Mouse (Mus musculus): ENCODE results near the gene Ak4.

Gene Ak4

DNA sequence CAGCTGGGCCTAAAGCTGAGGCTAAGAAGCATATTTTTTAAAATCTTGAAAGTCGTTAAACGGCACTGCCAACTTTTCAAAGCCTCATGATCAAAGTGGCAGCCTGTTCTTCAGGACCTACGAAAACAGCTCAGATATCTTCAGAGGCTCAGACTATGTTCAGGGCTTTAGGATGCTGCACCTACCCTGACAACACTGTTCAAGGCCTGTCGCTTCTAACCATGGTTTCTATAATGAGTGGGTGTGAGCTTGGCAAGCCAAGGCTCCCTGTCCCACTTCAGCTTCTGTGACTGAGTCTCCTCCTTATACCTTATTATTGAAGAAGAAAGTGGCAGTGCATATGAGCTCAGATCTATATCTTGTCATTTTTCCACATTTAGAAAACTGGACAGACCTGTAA lies 40.3 kb downstream of the Ak4 start:
- no peak for DNase-seq (ENCODE audit: low spot score in 2 of 2)

DNA sequence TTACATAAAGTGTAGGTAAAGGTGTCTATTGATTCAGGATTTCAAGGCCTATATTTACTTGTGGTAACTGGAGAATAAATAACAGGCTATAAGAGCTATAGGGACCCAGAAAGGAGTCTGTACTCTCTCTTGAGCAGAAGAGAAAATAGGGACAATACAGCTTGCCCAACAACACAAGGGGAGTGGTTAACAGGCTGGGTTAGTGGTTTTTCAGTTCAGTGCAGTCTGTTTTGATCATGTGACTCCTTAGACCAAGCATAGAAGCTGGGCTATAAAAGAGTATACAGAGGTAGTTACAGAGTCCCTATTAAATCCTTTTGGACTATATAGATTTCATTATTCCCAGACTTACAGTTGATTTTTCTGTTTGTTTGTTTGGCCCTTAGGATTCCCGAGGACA lies 41.0 kb downstream of the Ak4 start:
- DNase-seq (ENCODE audit: low spot score in 2 of 2) = no peak

DNA sequence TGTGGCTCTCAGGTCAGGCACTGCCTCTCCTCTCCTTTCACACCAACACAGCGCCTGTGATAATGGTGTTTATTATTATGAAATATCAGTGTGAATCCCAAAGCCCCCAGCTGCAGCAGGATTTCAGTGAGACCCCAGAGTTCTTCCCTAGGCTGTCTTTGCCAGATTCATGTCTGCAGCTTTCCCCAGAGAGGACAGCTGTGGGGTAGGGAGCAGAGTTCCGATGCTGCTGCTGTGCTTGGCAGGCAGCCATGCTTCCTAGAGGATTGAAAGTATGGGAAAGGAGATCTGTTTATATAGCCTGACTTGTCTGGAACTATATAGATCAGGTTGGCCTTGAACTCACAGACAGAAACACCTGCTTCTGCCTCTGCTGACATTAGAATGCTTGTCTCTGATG lies 43.0 kb downstream of the Ak4 start:
- DNase-seq (ENCODE audit: low spot score in 2 of 2) = no peak

DNA sequence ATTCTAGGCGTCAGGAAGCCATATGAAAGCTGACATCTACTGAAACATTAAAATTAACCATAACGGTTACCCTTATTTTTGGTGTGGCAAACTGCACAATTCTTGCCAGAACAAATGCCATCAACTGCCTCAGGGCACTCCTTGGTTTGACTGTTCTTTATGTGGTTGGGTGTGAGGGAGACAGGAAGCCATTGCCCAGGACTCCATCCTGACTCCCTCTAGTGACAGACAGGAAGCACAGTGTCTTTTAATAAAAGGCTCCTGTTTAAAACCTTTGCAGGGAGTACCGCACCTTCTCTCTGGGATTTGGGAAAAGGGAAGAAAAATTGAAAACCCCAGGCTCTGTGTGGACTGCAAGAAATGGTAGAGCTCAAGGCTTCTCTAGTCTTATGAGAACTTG lies 47.2 kb downstream of the Ak4 start:
- no peak for DNase-seq (ENCODE audit: low spot score in 2 of 2)

DNA sequence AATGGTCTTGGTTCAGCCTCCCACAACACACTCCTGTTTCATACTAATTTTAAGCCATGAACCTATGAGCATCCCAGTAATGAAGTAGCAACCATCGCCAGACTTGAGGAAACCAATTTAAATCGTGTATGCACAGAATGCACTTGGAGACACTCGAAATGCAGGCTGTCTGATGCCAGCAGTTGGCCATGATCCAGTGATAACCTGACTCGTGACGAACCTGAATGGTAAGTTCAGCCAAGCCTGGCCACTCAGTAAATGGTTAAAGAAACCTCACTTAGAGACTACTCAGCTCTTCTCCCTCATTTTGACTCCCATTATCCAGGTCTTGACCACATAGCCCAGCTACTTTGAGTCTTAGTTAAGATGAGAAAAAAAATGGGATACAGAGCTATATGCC lies 50.2 kb downstream of the Ak4 start:
- DNase-seq (ENCODE audit: low spot score in 2 of 2) = no peak

DNA sequence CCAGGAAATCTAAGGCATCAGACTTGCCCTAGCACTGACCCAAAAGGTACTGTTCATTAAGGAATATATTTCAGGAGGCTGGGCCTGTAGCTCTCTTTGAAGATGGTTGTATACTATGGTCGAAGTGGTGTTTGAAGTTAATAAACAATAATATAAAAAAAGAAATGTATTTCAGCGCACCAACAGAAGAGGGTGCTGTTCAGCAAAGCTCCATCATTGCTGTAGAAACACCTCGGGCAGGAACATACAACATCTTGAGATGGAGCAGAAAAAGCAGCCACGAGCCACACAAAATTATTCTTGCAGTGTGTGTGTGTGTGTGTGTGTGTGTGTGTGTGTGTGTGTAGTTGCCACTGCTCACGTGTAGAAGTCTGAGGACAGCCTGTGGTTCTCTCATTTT lies 51.5 kb downstream of the Ak4 start:
- DNase-seq (ENCODE audit: low spot score in 2 of 2) = no peak

DNA sequence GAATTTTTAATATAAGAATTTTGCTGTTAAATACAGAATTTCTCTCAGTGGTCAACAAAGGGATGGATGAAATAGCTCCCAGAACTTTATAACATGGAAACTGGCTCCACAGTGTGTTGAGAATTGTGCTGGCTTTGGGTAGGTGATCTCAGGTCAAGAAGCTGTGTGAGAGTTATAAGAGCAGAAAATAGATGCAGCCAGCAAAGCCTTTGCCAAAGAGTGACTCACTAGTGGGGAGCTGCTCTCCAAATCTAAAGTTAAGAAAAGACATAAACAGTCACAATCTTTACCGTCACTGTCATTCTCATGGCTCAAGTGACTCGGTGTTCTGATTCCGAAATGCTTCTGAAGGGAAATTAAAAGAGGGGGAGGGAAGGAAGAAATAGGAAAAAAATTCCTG lies 53.7 kb downstream of the Ak4 start:
- DNase-seq (ENCODE audit: low spot score in 2 of 2) = no peak

DNA sequence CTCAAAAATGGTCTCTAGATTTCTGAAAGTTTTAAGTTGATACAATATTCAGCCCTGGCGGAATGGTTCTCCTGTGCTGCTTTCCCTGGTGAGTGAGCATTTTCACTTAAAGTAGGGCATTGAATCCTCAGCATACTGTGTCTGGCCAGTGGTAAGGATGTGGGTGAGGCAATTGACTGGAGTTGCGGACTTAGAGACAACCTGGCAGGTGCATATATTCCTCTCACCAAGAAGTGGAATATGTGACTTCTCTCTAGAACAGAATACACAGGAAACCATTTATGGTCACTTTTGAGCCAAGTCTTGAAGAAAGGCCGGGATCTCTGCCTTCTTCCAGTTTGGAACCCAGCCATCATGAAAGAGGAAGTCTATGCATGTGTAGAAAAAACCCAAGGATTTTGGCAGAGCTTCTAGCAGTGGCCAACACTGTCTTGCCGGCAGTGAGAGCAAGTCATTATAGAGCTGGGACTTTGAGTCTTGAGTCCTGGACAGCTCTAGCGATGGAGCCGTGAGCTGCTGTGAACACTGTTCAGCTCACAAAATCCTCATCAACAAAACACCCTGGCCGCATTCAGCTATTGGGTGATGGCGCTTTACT lies 71.3 kb downstream of the Ak4 start:
- no peak for DNase-seq (ENCODE audit: low spot score in 2 of 2)

DNA sequence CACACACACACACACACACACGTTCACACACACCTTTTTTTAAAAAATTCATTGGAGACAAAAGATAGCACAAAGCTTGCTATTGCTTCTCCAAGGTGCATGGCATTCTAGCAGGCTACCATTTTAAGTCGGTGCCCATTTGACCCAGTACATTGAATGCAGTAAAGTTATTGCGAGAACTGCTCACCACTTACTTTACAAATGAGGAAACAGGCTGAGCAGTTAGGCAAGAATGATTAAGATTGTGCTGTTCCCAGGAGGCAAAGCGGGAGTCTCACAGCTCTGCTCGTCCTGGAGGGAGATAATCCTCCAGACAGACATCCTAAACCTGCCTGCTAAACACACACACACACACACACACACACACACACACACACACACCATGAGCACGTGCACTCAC lies 72.6 kb downstream of the Ak4 start:
- DNase-seq (ENCODE audit: low spot score in 2 of 2) = no peak

DNA sequence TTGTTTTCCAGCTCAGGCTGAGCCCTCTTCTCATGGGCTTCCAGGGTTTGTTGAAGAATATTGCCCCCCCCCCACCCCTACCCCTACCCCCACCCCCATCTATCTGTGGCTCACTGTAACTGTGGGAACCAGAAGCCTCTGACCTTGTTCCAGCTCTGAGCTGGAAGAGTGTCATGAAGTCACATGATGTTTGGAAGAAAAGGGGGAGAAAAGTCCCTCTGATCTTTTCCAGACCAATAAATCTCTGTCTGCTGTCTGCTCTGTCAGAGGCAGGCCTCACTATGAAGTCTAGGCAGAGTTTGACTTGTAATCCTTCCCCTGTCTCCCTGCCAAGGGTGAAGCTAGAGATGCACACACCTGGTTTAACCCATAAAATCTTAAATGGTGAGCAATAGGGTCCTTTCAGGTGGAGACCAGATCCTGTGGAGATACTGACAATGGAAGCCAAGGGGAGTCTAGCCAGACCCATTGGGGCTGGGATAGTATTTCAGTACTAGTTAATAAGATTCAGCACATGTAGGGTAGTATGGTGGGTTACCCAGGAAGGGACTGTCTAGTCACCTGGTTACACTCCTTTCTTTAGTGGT lies 74.6 kb downstream of the Ak4 start:
- DNase-seq (ENCODE audit: low spot score in 2 of 2) = no peak

DNA sequence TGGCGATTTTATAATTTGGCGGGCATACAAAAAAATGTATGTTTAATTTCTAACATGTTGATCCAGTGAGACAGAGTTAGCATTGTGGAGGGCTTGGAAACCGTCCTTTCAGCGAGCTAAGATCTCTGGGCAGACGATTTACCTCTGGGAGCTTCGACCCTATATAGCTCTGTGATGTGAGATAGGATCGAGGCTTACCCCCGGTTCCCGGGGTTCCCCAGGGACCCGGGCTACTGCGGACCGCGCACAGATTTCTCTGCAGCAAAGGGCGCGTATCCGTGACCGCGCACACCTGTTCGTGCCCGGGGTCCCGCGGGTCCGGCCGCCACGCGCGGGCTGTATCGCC lies 77.1 kb downstream of the Ak4 start:
- peak; percentile 21 to 37 for DNase-seq (ENCODE audit: low spot score in 2 of 2)

DNA sequence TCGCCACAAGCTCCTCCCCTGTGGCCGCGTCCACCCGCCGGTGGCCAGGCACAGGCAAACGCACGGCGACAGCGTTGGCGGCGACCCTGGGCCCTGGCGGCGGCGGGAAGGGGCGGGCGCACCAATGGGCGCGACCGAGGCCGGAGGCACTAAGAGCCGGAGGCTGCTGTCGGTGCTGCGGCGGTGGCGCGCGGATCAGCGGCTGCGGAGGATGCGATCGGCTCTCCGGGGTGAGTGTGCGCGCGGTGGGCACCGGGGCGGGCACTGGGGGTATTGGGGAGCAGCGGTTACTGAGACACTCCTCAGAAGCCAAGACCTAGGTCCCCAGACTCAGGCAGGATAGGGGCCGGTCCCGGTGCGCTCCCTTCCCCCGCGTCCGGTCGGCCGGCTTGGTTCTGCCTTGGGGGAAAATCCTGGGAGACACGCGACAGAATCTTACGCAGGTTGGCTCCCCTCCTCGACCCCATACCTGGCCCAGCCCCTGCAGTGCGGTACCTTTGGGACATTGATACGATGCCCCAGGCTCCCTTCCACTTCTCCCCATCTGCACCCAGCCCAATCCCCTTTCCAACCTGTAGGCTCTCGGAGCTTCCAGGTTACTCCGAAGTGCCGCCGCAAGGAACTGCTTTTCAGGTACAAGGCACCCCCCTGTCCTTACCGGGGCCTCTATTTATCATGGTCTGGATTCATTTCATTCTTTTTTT lies 77.6 kb downstream of the Ak4 start, which contains the start of gene Dnajc6:
Dnajc6 (plus strand) TSS at position 115 of the 704 bp plus-strand sequence.
- peak in 1 of 2 experiments; percentile 12 for DNase-seq (ENCODE audit: low spot score in 2 of 2)

DNA sequence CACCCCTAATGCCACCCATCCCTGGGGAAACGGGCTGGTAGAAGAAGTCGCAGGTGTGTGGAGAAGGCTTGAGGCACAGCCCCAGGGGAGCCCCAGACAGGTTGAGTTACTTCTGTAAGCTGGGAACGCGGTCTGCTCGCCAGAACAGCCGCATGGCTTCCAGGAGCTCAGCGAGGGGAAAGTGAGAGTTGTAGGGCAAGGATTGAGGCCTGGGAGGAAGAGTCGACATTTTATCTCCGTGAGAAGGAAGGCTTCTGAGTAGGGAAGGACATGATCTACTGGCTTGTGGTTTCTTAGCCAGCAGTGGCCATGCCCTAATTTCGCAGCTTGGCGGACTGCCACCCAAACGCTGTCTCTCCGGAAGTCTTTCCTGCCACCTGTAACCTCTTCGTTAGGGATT lies 78.3 kb downstream of the Ak4 start:
- peak in 1 of 2 experiments; percentile 21 for DNase-seq (ENCODE audit: low spot score in 2 of 2)

DNA sequence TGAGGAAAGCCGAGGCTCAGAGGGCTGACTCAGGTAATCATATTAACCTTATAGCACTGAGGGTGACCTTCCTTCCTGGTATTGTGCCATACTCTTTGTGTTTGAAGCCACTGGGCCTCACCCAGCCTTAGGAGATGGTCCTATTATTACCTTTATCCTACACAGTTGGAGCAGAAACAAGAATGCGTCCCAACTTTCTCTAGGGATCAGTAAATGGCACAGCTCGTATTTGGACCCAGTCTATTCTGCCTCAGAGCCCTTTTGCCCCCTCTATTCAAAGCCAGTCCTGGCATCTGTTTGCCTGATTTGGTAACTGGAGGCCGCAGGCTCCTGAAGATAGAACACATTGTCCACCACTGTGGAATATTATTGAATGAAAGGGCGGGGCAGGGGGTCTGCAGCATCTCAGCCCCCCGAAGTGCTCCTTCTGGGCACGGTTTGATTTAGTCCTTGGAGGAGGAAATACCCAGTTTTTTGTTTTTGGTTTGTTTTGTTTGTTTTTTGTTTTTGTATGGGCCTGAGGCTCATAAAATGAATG lies 85.5 kb downstream of the Ak4 start:
- DNase-seq (ENCODE audit: low spot score in 2 of 2) = no peak

DNA sequence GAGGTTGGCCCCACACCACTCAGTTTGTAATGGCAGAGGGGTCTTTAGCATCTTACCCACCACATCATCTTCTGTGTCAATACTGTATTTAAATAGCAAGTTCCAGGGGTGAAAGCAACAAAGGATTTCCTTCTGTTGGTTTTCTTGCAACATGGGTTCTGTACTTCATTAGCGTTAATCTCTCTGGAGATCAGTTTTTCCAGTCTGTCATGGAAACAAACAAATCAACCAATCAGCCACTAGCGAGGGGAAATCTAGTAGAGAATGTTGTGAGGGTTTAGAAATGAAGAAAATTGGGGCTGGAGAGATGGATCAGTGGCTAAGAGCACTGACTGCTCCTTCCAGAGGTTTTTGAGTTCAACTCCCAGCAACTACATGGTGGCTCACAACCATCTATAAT lies 86.9 kb downstream of the Ak4 start:
- DNase-seq (ENCODE audit: low spot score in 2 of 2) = no peak

DNA sequence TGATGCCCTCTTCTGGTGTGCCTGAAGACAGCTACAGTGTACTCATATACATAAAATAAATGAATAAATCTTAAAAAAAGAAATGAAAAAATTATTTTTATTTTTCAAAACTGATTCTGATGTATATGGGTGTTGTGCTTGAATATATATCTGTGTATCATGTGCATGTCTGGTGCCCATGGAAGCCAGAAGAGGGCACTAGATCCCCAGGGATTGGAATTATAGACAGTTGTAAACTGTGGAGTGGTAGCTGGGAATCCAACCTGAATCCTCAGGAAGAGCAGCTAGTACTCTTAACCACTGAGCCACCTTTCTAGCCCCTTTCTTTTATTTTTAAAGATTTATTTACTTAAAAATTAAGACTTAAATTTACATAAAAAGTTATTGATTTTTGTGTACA lies 87.3 kb downstream of the Ak4 start:
- DNase-seq (ENCODE audit: low spot score in 2 of 2) = no peak

DNA sequence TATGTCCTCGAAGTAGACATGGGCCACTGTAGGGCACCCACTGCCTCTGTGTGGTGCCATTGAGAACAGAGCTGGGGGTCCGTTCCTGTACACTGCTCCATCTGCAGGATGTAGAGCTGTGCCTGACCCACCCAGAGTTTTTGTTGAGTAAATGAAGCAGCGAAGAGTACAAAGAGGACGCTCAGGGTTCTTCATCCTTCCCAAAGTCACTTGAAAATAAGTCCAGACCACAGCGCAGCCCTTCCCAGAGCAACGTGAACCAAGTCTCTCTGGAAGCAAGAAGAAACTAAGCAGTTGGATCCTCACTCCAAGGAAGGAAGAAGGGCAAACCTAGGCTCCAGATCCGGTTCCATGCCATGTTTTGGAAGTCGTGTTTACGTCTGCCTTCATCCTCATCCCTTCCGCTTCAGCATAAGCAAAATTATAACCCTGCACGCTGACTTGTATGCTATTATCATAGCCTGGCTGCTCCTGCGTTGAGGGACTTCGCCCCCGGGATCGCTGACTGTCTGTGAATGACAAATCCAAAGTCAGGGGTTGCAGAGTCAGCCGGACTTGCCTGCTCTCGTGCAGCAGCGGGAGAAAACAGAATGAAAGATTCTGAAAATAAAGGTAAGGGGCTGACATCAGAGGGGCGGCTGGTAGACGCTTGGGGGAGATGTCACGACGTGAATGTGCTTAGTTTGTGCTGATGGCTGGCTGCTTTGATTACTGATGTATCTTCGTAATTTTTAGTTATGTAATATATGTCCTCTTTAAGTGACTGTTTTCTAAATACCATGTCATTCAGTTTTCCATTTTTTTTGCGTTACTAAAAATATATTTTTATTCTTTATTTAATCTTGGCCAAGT lies 88.7 kb downstream of the Ak4 start:
- peak; percentile 36 to 58 for DNase-seq (ENCODE audit: low spot score in 2 of 2)

DNA sequence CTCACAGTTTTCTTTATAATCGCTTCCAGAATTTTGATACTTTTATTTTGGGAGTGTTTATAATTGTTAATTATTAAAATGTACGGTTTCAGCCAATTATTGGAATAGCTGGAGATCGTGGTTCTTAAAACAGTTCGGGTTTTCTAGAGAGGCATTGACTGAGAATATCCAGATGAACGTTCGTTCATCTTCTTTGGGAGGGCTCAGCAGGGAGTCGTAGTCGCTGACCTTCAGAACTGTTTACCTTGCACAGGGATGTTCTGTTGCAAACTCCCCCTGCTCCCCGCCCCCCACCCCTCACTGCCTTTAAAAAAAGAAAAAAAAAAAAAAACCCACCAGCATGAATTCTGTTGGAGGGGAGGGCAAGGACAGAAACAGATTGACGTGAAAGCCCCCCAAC lies 89.4 kb downstream of the Ak4 start:
- DNase-seq (ENCODE audit: low spot score in 2 of 2) = no peak

DNA sequence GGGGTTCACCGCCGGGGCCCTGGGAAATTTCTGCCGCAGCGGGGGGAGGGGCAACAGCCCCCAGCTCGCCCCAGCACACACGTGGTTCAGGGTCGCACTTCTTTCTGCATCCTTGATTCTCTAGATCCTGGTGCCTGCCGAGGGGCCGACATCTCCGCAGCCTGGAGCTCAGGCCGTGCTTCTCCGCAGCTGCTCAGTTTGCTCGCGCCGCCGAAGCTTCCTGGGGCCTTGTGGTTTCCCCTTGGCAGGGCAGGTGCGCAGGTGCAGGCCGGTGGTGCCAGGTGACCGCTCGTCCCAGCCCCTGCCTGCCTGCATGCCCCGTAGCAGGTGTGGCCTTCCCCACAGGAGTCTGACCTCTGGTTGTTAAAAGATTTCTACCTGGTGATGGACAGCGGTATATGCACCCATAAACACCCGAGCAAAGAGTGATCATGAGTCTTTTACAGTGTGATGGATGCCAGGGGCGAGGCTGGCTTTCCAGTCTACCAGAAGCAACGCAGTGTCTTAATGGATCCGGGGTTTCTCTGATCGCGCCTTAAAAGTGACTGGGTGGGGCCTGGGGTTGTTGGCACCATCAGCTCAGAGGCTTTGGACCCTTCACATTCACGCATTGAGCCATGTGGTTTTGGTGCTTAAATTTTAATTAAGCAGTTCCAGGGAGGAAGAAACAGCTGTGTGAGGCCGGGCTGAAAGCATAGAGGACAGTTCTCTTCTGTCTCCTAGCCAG lies 89.9 kb downstream of the Ak4 start:
- DNase-seq (ENCODE audit: low spot score in 2 of 2) = peak in 1 of 2 experiments; percentile 38

DNA sequence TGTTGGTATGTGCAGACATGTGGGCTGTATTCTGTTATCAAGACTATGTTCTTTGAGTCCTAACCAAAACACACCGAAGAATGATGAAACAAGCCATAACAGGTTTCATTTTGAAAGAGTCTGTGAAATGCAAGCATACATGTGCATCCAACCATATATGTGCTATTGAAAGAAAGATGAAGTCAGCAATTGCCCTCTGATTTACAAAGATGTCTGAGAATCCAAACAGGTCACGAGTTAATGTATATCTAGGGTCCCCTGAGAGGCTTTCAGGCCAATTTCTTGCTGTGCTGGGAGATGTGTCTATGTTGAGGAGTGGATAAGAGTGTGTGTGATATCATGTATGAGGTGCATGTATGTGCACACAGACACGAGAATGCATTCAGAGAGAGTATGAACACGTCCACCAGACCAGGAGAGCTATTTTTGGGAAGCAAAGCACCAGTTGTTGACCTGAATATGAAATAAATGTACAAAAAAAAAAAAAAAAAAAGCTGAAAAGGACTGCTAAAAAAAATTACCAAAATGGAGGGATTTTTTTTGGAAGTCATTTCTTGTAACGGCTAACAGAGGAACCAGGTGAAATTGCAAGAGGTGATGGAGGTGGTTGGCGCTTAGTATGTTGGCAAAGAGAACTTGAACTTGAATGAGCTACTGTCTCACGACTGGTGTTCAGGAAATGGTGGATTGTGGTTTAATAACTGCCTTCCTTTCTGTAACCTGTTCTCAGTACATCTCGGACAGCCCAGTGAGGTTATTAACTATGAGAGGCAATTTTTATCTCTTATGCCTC lies 91.2 kb downstream of the Ak4 start:
- DNase-seq (ENCODE audit: low spot score in 2 of 2) = no peak

DNA sequence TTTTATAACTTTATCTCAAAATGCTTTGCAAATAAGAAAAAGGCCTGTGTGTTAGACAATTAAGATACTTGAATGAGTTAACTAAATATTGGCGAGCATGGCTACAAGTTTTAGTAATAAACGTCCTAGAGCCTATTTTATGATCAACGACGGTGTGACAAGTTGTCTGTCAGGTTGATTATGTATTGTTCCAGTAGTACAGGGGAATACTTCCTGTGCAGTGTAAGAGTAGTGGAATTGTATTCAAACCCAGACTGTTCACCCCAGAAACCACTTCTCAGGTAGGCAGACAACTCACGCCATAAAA lies 91.8 kb downstream of the Ak4 start:
- DNase-seq (ENCODE audit: low spot score in 2 of 2) = no peak
